Mouse (Mus musculus): Measurements from ENCODE around the gene Gpr15. TPM values are rescaled to one million over a fixed set of nuclear protein-coding genes. Genes with fewer than 3 reads are reported as not detected.

Gene Gpr15
- total RNA-seq, 2 experiments from 2014 or later, result not detected

DNA sequence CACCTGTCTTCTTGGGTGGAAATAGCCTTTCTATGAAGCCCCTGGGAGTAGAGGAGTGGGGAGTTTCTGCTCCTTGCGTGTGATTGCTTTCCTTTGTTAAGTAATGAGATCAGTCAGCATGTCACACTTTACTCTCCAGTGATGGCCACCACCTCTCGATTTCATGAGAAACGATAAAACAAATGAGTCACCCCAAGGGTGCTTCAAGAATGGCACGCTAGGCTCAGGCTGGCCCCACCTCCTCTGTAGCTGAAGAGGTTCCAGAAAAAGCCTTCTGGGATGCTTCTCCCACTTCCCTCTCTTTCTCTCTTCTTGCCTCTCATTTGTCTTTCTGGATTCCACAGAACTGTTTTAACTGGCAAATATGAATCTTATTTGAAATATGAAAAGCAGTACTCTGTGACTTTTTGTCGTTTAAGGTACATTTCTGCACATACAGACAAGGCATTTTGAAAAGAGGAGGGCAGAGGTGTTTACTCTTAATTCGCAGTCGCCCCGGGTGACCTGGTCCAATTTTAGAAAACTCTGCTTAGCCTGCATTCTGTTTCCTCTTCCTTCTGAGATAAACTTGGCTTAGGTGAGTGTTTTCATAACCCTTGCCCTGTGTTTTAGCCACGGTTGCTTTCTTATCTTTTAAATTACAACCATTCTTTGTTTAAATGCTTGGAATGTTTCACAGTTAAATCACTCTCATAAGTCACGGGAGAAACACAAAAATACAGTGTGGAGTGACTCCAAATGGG lies 15.3 kb downstream of the Gpr15 start:
- intact Hi-C loops (cut with DNase I), result no loop called here
- no peak for DNase-seq

DNA sequence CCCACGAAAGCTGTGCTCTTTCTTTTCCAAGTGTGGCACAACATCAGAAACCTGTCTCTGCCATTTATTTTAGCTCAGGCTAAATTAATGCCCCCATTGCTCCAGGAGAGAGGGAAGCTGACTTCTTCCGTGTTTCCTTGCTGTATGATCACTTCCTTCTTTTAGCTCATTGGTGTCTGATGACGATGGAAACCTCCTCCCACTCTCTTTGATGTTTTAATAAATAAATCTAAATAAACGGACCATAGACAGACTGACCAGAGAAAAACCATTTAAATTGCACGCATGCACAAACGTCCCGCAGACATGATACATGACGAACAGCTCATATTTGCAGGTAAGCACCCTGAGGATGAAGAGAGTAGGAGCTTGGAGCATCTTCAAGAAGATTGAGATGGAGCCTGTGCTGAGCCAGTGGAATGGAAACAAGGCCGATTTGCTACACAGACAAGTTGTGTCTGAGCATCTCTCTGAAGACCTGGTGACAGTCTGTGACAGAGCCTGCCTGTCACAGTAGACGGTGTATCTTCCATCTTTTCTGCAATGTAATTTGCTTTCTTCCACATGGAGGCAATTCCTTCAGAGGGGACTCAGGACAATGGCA lies 16.4 kb downstream of the Gpr15 start:
- intact Hi-C loops (cut with DNase I), result no loop called here
- no peak for DNase-seq

GRCm38 (mm10) chr16:58701779-58702178 lies 17.1 kb downstream of the Gpr15 start:
- intact Hi-C loops (cut with DNase I), result no loop called here
- no peak for DNase-seq

GRCm38 (mm10) chr16:58700816-58701424 lies 17.9 kb downstream of the Gpr15 start:
- intact Hi-C loops (cut with DNase I), result no loop called here
- no peak for DNase-seq

- intact Hi-C loops (cut with DNase I), result no loop called here
- DNase-seq, result no peak
Measured at GRCm38 (mm10) chr16:58700174-58700573, 18.7 kb downstream of the Gpr15 start.

GRCm38 (mm10) chr16:58697261-58697660 lies 21.6 kb downstream of the Gpr15 start:
- DNase-seq, result no peak
- intact Hi-C loops (cut with DNase I), result no loop called here

GRCm38 (mm10) chr16:58696796-58697195 lies 22.1 kb downstream of the Gpr15 start:
- no peak for DNase-seq
- intact Hi-C loops (cut with DNase I), result no loop called here

DNA sequence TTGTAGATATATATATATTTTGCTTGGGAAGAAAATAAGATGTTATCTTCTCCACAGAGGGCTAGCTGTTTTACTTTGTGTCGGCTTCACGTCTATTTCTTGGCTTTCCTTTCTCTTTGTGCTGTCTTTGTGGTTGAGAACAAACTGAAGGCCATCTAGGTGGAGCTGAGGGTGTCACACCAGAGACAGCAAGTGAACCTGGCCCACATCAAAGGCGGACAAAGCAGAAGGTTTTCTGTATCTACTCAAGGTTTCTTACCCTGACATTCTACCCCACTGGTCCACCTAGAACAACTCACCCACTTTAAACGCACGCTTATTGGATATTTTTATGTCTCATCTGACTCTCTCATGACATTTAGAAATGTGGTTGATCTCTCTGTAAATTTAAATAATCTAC lies 24.8 kb downstream of the Gpr15 start:
- DNase-seq, result no peak
- intact Hi-C loops (cut with DNase I), result no loop called here

GRCm38 (mm10) chr16:58690322-58690732 lies 28.5 kb downstream of the Gpr15 start:
- DNase-seq, result no peak
- intact Hi-C loops (cut with DNase I), result no loop called here

GRCm38 (mm10) chr16:58689555-58690169 lies 29.2 kb downstream of the Gpr15 start:
- no peak for DNase-seq
- intact Hi-C loops (cut with DNase I), result no loop called here

GRCm38 (mm10) chr16:58688534-58688933 lies 30.3 kb downstream of the Gpr15 start:
- no peak for DNase-seq
- intact Hi-C loops (cut with DNase I), result no loop called here

DNA sequence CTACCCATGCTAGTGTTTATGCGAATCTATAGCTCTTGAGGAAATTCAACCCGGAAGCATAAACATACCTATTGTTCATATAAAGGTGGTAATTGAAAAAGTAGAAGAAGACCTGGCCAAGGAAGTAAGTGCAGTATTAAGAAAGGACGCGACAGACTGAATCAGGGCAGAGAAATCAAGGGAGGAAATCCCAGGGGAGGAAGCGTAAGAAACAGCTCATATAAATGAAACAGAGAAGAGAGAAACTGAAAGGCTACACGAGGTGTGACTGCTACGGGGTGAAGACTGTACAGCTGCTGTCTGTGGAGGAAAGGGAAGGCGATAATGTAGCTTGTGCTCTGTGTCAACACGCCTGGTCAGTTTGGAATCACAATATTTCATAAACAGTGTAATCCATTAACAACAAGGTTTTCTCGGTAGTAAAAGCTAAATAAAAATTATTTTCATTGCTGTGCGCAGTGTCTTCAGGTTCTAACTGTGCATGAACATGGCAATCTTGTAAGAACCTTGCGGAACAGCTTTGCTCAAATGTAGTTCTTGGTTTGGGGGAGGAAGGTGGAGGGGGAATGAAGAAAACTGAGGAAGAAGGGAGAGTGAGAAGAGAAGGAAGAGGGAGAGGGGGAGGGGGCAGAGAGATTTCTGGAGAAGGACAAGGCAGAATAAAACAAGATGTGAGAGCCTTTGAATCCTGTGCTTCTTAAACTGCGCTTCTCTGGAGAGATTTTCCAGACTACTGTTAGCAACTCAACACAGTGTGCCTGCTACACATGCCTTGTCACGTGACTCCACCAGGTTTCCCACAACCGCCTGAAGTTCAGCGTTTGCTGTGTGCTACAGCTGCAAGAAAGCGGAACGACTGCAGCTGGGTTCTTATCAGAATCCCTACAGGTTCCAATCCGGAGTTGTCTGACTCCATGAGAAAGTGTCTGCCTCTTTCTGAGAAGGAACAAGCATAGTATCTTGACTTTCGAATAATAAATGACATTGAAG lies 33.0 kb downstream of the Gpr15 start:
- intact Hi-C loops (cut with DNase I), result no loop called here
- peak in 1 of 2 experiments; percentile 14 for DNase-seq

GRCm38 (mm10) chr16:58684537-58684936 lies 34.3 kb downstream of the Gpr15 start:
- intact Hi-C loops (cut with DNase I), result no loop called here
- DNase-seq, result no peak

GRCm38 (mm10) chr16:58683911-58684310 lies 35.0 kb downstream of the Gpr15 start:
- no peak for DNase-seq
- intact Hi-C loops (cut with DNase I), result no loop called here

GRCm38 (mm10) chr16:58682870-58683269 lies 36.0 kb downstream of the Gpr15 start:
- DNase-seq, result no peak
- intact Hi-C loops (cut with DNase I), result no loop called here

DNA sequence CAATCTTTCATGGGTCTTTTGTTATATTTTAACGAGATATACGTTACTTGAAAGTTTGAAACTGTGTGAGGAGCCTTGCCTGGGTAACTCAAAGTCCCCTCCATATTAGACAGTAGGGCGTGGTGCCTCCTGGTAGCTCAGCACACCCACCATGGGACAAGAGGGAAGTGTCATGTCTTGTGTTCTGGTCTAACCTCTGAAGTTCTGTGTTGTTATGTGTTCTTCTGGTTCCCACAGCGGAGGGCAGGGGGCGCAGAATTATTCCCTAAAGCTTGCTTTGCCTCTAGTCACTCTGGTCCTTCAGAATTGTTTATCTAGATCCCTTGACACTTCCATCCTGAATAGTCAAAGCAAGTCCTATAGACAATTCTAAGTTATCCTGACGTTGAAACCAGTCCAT lies 36.8 kb downstream of the Gpr15 start:
- intact Hi-C loops (cut with DNase I), result no loop called here
- DNase-seq, result no peak

GRCm38 (mm10) chr16:58678660-58679059 lies 40.2 kb downstream of the Gpr15 start:
- DNase-seq, result no peak
- intact Hi-C loops (cut with DNase I), result no loop called here

- intact Hi-C loops (cut with DNase I), result no loop called here
- DNase-seq, result no peak
Measured at GRCm38 (mm10) chr16:58677491-58677890, 41.4 kb downstream of the Gpr15 start.

GRCm38 (mm10) chr16:58676633-58677032 lies 42.2 kb downstream of the Gpr15 start:
- intact Hi-C loops (cut with DNase I), result no loop called here
- DNase-seq, result no peak

GRCm38 (mm10) chr16:58676156-58676555 lies 42.7 kb downstream of the Gpr15 start:
- intact Hi-C loops (cut with DNase I), result no loop called here

More at GRCm38 (mm10) chr16:58676156-58676555, 42.7 kb downstream of the Gpr15 start:
- DNase-seq, result no peak
